Mouse (Mus musculus) heart, postnatal 0 days (tissue): ENCODE measurements around the gene Heatr5a. TPM values are rescaled to one million over a fixed set of nuclear protein-coding genes. Genes with fewer than 3 reads are reported as not detected.

Experiments
- ATAC-seq: fragments of 200-750 bp; cut with Nextera tagmentation; 2 replicates; pipeline ENCODE4 v1.8.0; 2017; ENCODE audit warnings: low read depth, moderate number of reproducible peaks, moderate library complexity; ENCODE audit not compliant: insufficient read depth
- DNase-seq: peaks from one replicate; pipeline ENCODE4 v3.0.0-alpha.2; 2016; ENCODE audit warnings: low spot score
- H3K27ac ChIP-seq: fragments of 300-500 bp; sonication (generic); 2 replicates; pipeline ENCODE4 v1.5.1; 2014; ENCODE audit warnings: low read depth, mild to moderate bottlenecking
- H3K27me3 ChIP-seq: fragments of 300-500 bp; sonication (generic); 2 replicates; pipeline ENCODE4 v1.6.1; 2014; ENCODE audit warnings: low read length, mixed read lengths; ENCODE audit not compliant: control insufficient read depth, insufficient read depth
- H3K36me3 ChIP-seq: fragments of 300-500 bp; sonication (generic); replicated peaks from 2 replicates; pipeline ENCODE4 v1.6.1; 2014; ENCODE audit warnings: low read length, mixed read lengths; ENCODE audit not compliant: control insufficient read depth, insufficient read depth
- H3K4me1 ChIP-seq: fragments of 300-500 bp; sonication (generic); 2 replicates; pipeline ENCODE4 v1.6.1; 2014; ENCODE audit warnings: antibody characterized with exemption; ENCODE audit not compliant: control insufficient read depth, insufficient read depth
- H3K4me2 ChIP-seq: fragments of 300-500 bp; sonication (generic); 2 replicates; pipeline ENCODE4 v1.6.1; 2014; ENCODE audit warnings: low read depth, mild to moderate bottlenecking, low read length, moderate library complexity
- H3K4me3 ChIP-seq: fragments of 300-500 bp; sonication (generic); 2 replicates; pipeline ENCODE4 v1.5.1; 2014; ENCODE audit warnings: low read depth, low read length
- H3K9ac ChIP-seq: fragments of 300-500 bp; sonication (generic); replicated peaks from 2 replicates; pipeline ENCODE4 v1.6.1; 2014; ENCODE audit warnings: low read depth, low read length, mixed read lengths
- H3K9me3 ChIP-seq: fragments of 300-500 bp; sonication (generic); replicated peaks from 2 replicates; pipeline ENCODE4 v1.6.1; 2016; ENCODE audit warnings: low read length; ENCODE audit not compliant: control insufficient read depth
- CTCF ChIP-seq: IDR thresholded peaks from 2 replicates; pipeline ENCODE4 v1.5.1; 2016; ENCODE audit warnings: antibody characterized with exemption, control low read depth, low read depth
- EP300 ChIP-seq: IDR thresholded peaks from 2 replicates; pipeline ENCODE4 v1.6.1; 2016; ENCODE audit warnings: antibody characterized with exemption, low read depth
- WGBS: fragments of 180-500 bp; shearing (Covaris S2); extraction: QIAGEN DNeasy Blood & Tissue Kit; methylation state at CpG from one replicate; pipeline ENCODE4 v1.1.7; 2014; 5-methylcytosine and 5-hydroxymethylcytosine counted together
- polyA plus RNA-seq: library from polyadenylated mRNA; unstranded; fragments of >200 nt; fragmentation: Nextera tagmentation; extraction: Ambion mirVana; gene quantifications from 2 replicates; pipeline ENCODE4 v1.2.1, GENCODE M21; 2015
- total RNA-seq: library from RNA; depleted of rRNA; stranded (reverse); fragments of >200 nt; gene quantifications from 2 replicates; pipeline ENCODE4 v1.2.3, GENCODE M21; 2014; ENCODE audit warnings: low replicate concordance

The Heatr5a gene
- total and polyA plus RNA-seq, 2 experiments from 2014 or later = 3.7 to 41.9 TPM

- no peak for TF ChIP-seq CTCF
- TF ChIP-seq EP300 = no peak
- 85% methylated on average over 2 of the region's 2 CpGs for WGBS
- H3K27me3 ChIP-seq = no peaks in the 10 kb centered on the region
- no peak overlapping the region for H3K4me2 ChIP-seq
- H3K4me3 ChIP-seq = no peak overlapping the region
- DNase-seq (no peak), ATAC-seq (no peak)
- no peak overlapping the region for H3K27ac ChIP-seq
- H3K4me1 ChIP-seq = no peaks in the 10 kb centered on the region
- H3K9me3 ChIP-seq = no peaks in the 10 kb centered on the region
- H3K36me3 ChIP-seq = peaks cover 65% of the 10 kb centered on the region
- H3K9ac ChIP-seq = no peak overlapping the region
Measured at GRCm38 (mm10) chr12:51917191-51917590, 53.9 kb downstream of the Heatr5a start.

DNA sequence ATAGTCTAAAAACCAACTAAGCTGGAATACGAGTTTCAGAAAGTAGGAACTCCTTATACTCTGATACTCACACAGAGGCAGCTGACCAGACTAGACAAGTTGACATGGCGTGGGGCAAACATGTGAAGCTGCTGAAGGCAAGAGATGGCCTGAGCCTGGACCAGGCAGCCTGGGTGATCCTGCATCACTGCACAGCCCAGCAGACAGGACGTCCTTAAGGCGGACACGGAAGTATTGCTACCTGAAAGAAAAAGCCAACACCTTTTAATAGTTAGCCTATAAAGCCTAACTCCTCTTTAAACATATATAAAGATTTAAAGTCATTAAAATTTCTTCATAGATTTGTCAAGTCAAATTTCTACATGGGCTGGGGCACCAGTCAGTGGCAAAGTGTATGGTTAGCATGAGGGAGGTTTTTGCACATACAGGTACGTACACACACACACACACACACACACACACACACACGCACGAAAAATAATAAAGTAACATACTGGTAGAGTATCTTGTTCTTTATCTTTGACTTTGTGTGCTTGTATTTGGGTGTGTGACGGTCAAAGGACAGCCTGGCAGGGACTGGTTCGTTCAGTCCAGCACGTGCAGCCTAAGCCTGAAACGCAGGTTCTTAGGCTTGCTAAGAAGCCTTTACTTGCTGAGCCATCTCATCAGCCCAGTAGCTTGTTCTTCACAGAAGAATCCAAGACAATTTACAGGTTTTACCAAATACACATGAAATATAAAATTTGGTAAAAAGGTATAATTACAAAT lies 56.0 kb downstream of the Heatr5a start:
- no peak for DNase-seq
- no peak for ATAC-seq
- Histone ChIP-seq H3K4me1 (no peaks in the 10 kb centered on the region), H3K27ac (no peak overlapping the region), H3K9me3 (no peaks in the 10 kb centered on the region), H3K9ac (no peak overlapping the region), H3K36me3 (peaks cover 63% of the 10 kb centered on the region), H3K27me3 (no peaks in the 10 kb centered on the region), H3K4me3 (no peak overlapping the region), H3K4me2 (no peak overlapping the region)
- no peak for TF ChIP-seq CTCF
- TF ChIP-seq EP300 = no peak
- WGBS = 93% methylated on average over 12 of the region's 12 CpGs

- Histone ChIP-seq H3K9me3 (no peaks in the 10 kb centered on the region), H3K9ac (no peak overlapping the region), H3K36me3 (peaks cover 53% of the 10 kb centered on the region), H3K4me3 (no peak overlapping the region), H3K27me3 (no peaks in the 10 kb centered on the region), H3K4me2 (no peak overlapping the region), H3K27ac (no peak overlapping the region), H3K4me1 (0 out of 2 replicates have a peak, but pooled peaks cover 8% of the 10 kb centered on the region)
- ATAC-seq = no peak
- WGBS = 69% methylated on average over 5 of the region's 5 CpGs
- TF ChIP-seq CTCF = no peak
- no peak for TF ChIP-seq EP300
- DNase-seq = no peak
Measured at GRCm38 (mm10) chr12:51909202-51909601, 61.9 kb downstream of the Heatr5a start.

DNA sequence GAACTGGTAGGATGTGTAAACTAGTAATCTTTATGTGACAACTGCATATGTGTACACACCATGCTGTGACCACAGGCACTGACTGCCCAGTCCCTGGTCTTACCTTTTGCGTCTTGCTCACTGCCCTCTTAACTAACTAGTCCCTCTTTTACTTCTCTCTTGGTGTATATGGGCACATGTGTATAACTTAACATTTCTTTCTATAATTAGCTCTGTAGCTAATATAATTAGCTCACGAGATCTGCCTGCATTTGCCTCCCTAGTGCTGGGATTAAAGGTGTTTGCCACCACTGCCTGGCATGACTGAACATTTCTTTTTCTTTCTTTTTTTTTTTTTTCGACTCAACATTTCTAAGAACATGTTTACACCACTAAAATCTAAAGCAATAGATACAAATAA lies 63.6 kb downstream of the Heatr5a start:
- H3K4me1 ChIP-seq = 0 out of 2 replicates have a peak, but pooled peaks cover 8% of the 10 kb centered on the region
- H3K27ac ChIP-seq = peak overlapping the region; percentile 72
- TF ChIP-seq EP300 (no peak), CTCF (no peak)
- DNase-seq (peak; percentile 57), ATAC-seq (peak; percentile 81)
- no peaks in the 10 kb centered on the region for H3K27me3 ChIP-seq
- no peaks in the 10 kb centered on the region for H3K9me3 ChIP-seq
- peaks cover 47% of the 10 kb centered on the region for H3K36me3 ChIP-seq
- no peak overlapping the region for H3K4me3 ChIP-seq
- WGBS = 51% methylated on average over 3 of the region's 3 CpGs
- no peak overlapping the region for H3K9ac ChIP-seq
- H3K4me2 ChIP-seq = no peak overlapping the region

DNA sequence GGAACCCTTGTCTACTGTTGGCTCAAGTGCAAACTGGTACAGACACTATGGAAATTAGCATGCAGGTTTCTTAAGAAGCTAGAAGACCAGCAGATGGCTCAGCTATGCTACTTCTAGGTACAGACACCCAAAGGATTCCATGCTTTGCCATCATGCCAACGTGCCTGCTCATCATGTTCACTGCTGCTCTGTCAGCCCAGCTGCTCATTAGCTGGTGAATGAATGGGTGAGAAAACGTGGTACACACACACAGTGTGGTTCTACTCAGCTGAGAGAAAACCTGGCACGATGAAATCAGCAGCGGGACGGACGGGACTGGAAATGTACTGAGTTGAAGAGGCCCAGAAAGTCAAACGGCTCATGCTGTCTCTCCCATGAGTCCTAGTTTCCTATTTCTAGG lies 70.6 kb downstream of the Heatr5a start:
- H3K9me3 ChIP-seq = no peaks in the 10 kb centered on the region
- no peak overlapping the region for H3K9ac ChIP-seq
- no peaks in the 10 kb centered on the region for H3K4me1 ChIP-seq
- H3K27ac ChIP-seq = no peak overlapping the region
- H3K4me3 ChIP-seq = no peak overlapping the region
- DNase-seq (no peak), ATAC-seq (no peak)
- H3K36me3 ChIP-seq = peaks cover 48% of the 10 kb centered on the region
- no peak overlapping the region for H3K4me2 ChIP-seq
- WGBS = 81% methylated on average over 7 of the region's 7 CpGs
- H3K27me3 ChIP-seq = no peaks in the 10 kb centered on the region
- no peak for TF ChIP-seq CTCF
- TF ChIP-seq EP300 = no peak

- WGBS = 28% methylated on average over 4 of the region's 4 CpGs
- Histone ChIP-seq H3K27ac (no peak overlapping the region; the same call in 1 of the 2 replicates), H3K4me3 (no peak overlapping the region), H3K36me3 (peaks cover 71% of the 10 kb centered on the region), H3K9me3 (no peaks in the 10 kb centered on the region), H3K4me2 (no peak overlapping the region), H3K4me1 (no peaks in the 10 kb centered on the region), H3K27me3 (no peaks in the 10 kb centered on the region), H3K9ac (no peak overlapping the region)
- TF ChIP-seq EP300 (no peak), CTCF (no peak)
- DNase-seq (no peak), ATAC-seq (peak; percentile 62)
Measured at GRCm38 (mm10) chr12:51896901-51897300, 74.2 kb downstream of the Heatr5a start.
